Mouse (Mus musculus) liver, embryonic 14.5 days (tissue): Measurements from ENCODE around the gene Fam241b. TPM values are rescaled to one million over a fixed set of nuclear protein-coding genes. Genes with fewer than 3 reads are reported as not detected.

ENCODE experiments used
- ATAC-seq: fragments of 200-750 bp; cut with Nextera tagmentation; 2 replicates; pipeline ENCODE4 v1.8.0; 2017; ENCODE audit warnings: moderate number of reproducible peaks, mild to moderate bottlenecking, moderate library complexity; ENCODE audit not compliant: insufficient read depth
- DNase-seq, 3 experiments: peaks; one replicate each; pipeline ENCODE4 v3.0.0-alpha.2; 2012 to 2013; ENCODE audit warnings: low read depth in 3 of 3, low spot score in 3 of 3
- H3K27ac ChIP-seq: fragments of 300-500 bp; sonication (generic); 2 replicates; pipeline ENCODE4 v1.5.1; 2014; ENCODE audit warnings: moderate library complexity, mild to moderate bottlenecking, control low read depth, inconsistent platforms
- H3K27me3 ChIP-seq: fragments of 300-500 bp; sonication (generic); 2 replicates; pipeline ENCODE4 v1.6.1; 2014; ENCODE audit warnings: mild to moderate bottlenecking, low read length, moderate library complexity; ENCODE audit not compliant: control insufficient read depth, insufficient read depth
- H3K36me3 ChIP-seq: fragments of 300-500 bp; sonication (generic); replicated peaks from 2 replicates; pipeline ENCODE4 v1.6.1; 2014; ENCODE audit warnings: low read depth; ENCODE audit not compliant: control insufficient read depth, insufficient read depth
- H3K4me1 ChIP-seq, 2 experiments: fragments of 200-500 bp in 1 of 2; fragments of 300-500 bp in 1 of 2; sonication (generic) in 1 of 2; replicated peaks; 2 replicates each; pipeline ENCODE4 v1.6.1; 2012 to 2014; ENCODE audit warnings: antibody characterized with exemption in 1 of 2, inconsistent platforms in 1 of 2, low read length in 1 of 2; ENCODE audit not compliant: control insufficient read depth in 2 of 2, insufficient read depth in 2 of 2
- H3K4me2 ChIP-seq: fragments of 300-500 bp; sonication (generic); 2 replicates; pipeline ENCODE4 v1.6.1; 2014; ENCODE audit warnings: low read depth, mild to moderate bottlenecking, control low read depth, moderate library complexity
- H3K4me3 ChIP-seq, 2 experiments: fragments of 200-500 bp in 1 of 2; fragments of 300-500 bp in 1 of 2; sonication (generic) in 1 of 2; 2 replicates each; pipeline ENCODE4 v1.5.1; 2012 to 2014; ENCODE audit warnings: low read depth in 2 of 2, low read length in 2 of 2, mild to moderate bottlenecking in 2 of 2, control low read depth in 1 of 2, inconsistent platforms in 1 of 2, moderate library complexity in 1 of 2; ENCODE audit not compliant: insufficient read depth in 1 of 2
- H3K9ac ChIP-seq: fragments of 300-500 bp; sonication (generic); replicated peaks from 2 replicates; pipeline ENCODE4 v1.6.1; 2014; ENCODE audit warnings: mild to moderate bottlenecking, control low read depth, moderate library complexity
- H3K9me3 ChIP-seq: fragments of 300-500 bp; sonication (generic); 2 replicates; pipeline ENCODE4 v1.6.1; 2016; ENCODE audit warnings: low read length, mixed read lengths; ENCODE audit not compliant: control insufficient read depth
- CTCF ChIP-seq: IDR thresholded peaks from 2 replicates; pipeline ENCODE4 v1.5.1; 2016; ENCODE audit warnings: antibody characterized with exemption, low read depth, control low read depth
- EP300 ChIP-seq: IDR thresholded peaks from 2 replicates; pipeline ENCODE4 v1.6.1; 2016; ENCODE audit warnings: antibody characterized with exemption, low read depth
- WGBS: fragments of 180-500 bp; shearing (Covaris S2); extraction: QIAGEN DNeasy Blood & Tissue Kit; methylation state at CpG from one replicate; pipeline ENCODE4 v1.1.7; 2014; ENCODE audit not compliant: insufficient replicate concordance; 5-methylcytosine and 5-hydroxymethylcytosine counted together
- polyA plus RNA-seq, 2 experiments: library from polyadenylated mRNA; depleted of rRNA in 1 of 2; stranded (reverse) in 1 of 2; unstranded in 1 of 2; fragments of >200 nt; fragmentation: Nextera tagmentation in 1 of 2; extraction: Ambion mirVana in 1 of 2; gene quantifications; 2 replicates each; pipeline versions ENCODE4 v1.2.1 to v1.2.3; 2012 to 2014

The Fam241b gene
- polyA plus RNA-seq, 2 experiments: 0.20 to 0.27 TPM

DNA sequence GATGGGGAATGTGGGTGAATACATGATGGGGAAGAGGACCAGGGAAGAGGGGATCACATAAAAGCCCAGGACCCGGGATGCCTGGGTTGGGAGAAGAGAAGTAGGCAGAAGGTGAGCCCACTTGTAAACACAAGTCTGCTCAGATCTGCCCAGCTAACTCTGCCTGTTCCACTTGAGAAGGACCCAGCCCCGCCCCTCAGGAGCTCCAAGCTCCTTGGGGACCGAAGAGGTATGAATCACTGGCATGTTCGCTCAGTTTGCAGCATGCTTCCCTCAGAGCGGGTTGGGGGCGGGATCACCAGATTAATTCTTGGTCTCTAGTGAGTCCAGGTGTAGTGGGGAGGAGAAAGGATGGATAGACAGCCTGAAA, 32.5 kb downstream of the Fam241b start:
- H3K9me3 ChIP-seq: no peaks in the 10 kb centered on the region
- no peaks in the 10 kb centered on the region for H3K36me3 ChIP-seq
- H3K27ac ChIP-seq: no peak overlapping the region
- H3K4me1 ChIP-seq: no peaks in the 10 kb centered on the region
- H3K4me2 ChIP-seq: peak overlapping the region; percentile 67; the same call in 1 of the 2 replicates
- peak overlapping the region in 1 of 2 experiments; percentile 50; a peak in 1 of 4 replicates for H3K4me3 ChIP-seq
- WGBS: 44% methylated on average over 6 of the region's 6 CpGs
- ATAC-seq (no peak), DNase-seq (no peak)
- no peak overlapping the region for H3K9ac ChIP-seq
- TF ChIP-seq EP300 (no peak), CTCF (no peak)
- peaks cover 17% of the 10 kb centered on the region for H3K27me3 ChIP-seq

DNA sequence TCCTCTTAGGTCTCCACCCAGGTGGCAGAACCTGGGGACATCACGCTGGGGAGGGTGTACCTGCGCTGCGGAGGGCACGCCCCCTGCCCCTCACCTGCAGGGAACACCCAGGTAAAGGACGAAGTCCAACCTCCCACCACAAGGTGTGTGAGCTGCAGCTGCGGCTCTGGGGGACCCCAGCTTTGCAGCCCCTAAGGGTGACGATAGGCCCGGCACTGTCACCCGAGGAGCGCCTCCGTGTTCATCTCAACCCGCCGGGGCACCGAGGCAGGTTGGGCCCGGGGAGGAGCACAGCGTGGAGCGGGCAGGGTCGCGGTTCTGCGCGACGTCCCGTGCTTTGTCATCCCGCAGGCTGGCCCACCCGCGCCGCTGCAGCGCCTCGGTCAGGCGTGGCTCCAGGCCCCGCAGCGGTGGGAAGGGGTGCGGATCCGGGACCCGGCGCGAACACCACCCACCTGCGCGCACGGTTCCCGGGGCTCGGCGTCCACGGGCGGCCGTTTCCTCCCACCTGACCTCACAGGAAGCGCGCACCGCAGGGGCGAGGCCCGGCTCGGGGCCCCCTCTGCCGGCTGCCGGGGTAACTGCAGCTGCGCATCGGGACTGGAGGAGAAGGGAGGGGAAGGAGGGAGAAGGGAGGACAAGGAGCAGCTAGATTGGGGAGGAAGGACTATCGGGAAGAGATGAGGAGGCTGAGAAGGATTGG, 33.1 kb downstream of the Fam241b start:
- H3K4me3 ChIP-seq: peak overlapping the region; percentile 50 to 52
- H3K36me3 ChIP-seq: no peaks in the 10 kb centered on the region
- WGBS: 1% methylated on average over 51 of the region's 57 CpGs
- peak in 2 of 3 experiments; percentile 11 to 13 for DNase-seq
- H3K9me3 ChIP-seq: no peaks in the 10 kb centered on the region
- no peak overlapping the region for H3K9ac ChIP-seq
- H3K4me1 ChIP-seq: no peaks in the 10 kb centered on the region
- no peak overlapping the region for H3K27ac ChIP-seq
- TF ChIP-seq EP300 (no peak), CTCF (peak; percentile 79)
- H3K4me2 ChIP-seq: peak overlapping the region; percentile 67
- peaks cover 17% of the 10 kb centered on the region for H3K27me3 ChIP-seq
- no peak for ATAC-seq

DNA sequence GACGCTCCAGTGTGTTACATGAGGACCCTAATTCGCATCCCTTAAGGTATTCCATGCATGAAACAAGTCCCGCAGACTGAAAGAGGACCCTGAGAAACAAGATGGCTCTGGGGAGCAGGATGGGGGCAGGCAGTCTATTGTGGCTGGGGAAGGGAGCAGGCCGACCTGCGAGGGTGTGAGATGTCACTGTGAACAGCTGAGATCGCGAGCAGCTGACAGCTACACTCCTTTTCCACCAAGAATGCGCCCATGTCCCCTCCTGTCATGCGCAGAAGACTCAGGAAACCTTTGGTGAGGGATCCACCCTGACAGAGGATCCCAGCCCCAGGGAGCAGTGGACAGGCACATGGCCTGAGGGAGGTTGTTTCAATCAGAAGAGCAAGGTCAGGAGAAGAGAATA, 36.7 kb downstream of the Fam241b start:
- 58% methylated on average over 9 of the region's 9 CpGs for WGBS
- Histone ChIP-seq H3K4me2 (no peak overlapping the region), H3K9me3 (no peaks in the 10 kb centered on the region), H3K9ac (no peak overlapping the region), H3K36me3 (no peaks in the 10 kb centered on the region), H3K27me3 (peaks cover 17% of the 10 kb centered on the region), H3K27ac (no peak overlapping the region), H3K4me3 (no peak overlapping the region), H3K4me1 (no peaks in the 10 kb centered on the region)
- TF ChIP-seq CTCF: no peak
- TF ChIP-seq EP300: no peak
- ATAC-seq: no peak
- DNase-seq: no peak

DNA sequence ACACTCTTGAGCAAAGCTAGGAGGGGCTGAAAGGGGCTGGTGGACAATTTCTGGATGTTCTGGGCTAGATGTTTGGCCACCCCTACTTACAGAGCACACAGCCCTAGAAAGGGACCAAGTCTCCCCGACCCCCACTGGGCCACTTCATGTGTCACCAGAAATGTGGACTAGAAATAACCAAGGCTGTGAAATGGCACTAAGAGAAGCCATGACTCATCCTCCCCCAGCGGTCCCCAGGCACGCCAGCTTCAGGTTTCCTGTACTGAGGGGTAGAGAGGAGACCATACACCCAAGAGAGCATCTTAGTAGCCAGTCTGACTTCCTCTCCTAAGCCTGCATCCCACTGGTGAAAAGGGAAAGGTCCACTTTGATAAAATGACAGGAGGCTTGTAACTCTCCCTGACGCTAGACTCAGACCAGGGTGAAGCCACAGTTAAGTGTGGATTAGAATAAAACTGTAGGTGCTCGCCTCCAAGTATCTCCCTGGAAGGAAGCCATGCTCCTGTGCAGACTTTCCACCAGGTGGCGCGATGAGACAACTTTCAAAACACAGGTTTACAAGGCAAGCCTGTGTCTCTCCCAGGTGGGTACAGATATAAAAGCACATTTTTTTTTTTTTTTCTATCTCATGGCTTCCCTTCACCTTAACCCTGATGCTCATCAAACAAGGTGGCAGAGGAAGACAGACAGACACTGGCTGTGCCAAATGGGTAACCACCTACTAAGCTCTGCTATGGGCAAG, 38.7 kb downstream of the Fam241b start:
- peaks cover 2% of the 10 kb centered on the region for H3K27me3 ChIP-seq
- ATAC-seq (no peak), DNase-seq (peak in 2 of 3 experiments; percentile 10 to 16)
- no peak for TF ChIP-seq EP300
- peak; percentile 74 for TF ChIP-seq CTCF
- no peaks in the 10 kb centered on the region for H3K36me3 ChIP-seq
- no peaks in the 10 kb centered on the region for H3K4me1 ChIP-seq
- no peak overlapping the region for H3K9ac ChIP-seq
- H3K27ac ChIP-seq: no peak overlapping the region
- no peaks in the 10 kb centered on the region for H3K9me3 ChIP-seq
- H3K4me2 ChIP-seq: no peak overlapping the region
- 13% methylated on average over 7 of the region's 7 CpGs for WGBS
- no peak overlapping the region for H3K4me3 ChIP-seq
